Mouse (Mus musculus): ENCODE measurements around the gene Aldh3b3.
"Not testable (repeated sequence)": the region's sequence is repeated elsewhere in the genome, so short reads cannot be mapped to it uniquely, and the experiment has no call there.

Aldh3b3 gene

GRCm38 (mm10) chr19:3974608-3975007 is 16.2 kb downstream of the Aldh3b3 start:
- not testable (repeated sequence) for DNase-seq (ENCODE audit: low read depth, low spot score)

DNA sequence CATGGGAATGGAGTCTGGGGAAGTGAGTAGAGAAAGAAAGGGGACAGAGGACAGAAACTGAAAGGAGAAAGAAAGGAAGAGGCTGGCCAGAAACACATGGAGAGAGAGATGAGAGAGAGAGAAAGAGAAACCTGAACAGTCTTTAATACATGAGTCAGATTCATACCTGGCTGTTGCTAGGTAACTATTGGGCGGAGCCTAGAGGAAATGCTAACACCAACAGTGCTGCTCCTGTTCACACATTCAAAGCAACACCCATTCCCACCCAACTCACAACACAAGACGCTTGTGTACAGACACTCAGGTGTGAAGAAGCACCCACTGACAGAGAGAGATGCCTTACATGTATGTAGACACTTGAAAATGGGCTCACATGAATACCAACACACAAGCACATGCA is 17.4 kb downstream of the Aldh3b3 start:
- no peak for DNase-seq (ENCODE audit: low read depth, low spot score)

DNA sequence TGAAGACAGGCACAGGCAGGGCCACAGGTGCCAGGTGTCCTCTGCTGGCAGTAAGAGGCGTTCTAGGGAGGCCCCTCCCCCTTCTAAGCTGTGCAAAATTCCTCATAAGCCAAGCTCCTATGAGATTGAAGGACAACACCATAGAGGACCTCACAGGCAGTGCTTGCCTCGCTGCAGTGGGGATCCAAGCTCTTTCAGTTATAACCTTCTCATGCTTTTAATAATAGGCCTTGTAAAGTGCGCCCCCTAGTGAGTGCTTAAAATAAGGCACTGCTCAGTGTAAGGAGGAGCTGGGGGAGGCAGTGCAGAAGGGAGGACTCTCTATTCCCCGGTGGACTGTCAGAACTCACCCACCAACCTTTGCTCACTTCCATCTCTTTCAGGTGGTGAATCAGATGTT is 21.9 kb downstream of the Aldh3b3 start:
- peak; percentile 81 for DNase-seq (ENCODE audit: low read depth, low spot score)

- DNase-seq (ENCODE audit: low read depth, low spot score), result no peak
These were observed 22.5 kb downstream of the Aldh3b3 start for GRCm38 (mm10) chr19:3980917-3981316.

DNA sequence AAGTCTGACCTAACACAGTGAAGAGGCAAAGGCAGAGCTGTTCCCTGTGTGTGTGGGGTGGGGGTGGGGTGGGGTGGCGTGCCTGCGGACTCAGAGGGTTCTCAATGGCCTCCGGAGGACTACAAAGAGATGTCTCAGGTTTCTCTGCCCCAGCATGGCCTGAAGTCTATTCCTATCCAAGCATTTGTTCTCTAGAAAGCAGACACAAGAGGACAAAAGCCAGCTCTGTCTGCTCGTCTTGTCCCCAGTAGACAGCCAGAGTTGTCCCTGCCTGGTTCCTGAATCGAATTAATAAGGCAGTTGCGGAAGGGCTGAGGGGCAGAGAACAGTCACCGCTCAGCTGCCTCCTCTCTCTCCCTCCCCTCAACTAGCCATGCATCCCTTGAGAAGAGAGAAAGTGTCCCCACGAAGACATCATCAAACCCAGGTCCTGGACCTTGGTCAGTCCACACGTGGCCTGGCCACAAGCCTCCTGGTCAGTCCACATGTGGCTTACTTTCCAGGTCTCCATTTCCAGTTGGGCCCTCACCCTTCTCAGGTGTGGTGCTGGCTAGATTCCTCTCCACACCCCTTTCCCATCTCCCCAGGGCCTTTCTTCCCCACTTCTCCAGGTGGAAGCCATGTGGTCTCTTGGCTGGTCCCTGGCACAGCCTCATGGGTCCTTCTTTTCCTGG is 25.2 kb downstream of the Aldh3b3 start:
- DNase-seq (ENCODE audit: low read depth, low spot score), result no peak

DNA sequence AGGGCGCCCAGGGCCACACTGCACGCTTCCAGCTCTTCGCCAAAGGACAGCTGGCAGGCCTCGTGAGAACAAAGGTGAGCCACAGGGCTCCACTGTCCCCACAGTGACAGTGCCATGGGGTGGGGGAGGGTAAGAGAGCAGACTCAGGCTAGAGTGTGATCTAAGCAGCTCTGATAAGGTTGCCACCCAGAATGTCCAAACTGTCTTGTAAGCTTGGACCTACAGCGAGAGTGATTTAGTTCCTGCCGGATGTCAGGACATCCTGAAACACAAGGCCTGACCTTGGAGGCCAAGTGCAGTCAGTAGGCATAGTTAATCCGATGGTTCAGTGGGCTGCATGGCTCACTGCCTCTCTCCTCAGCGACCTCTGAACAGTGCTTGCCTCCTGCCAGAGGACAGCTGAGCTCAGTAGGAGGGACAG is 26.8 kb downstream of the Aldh3b3 start:
- no peak for DNase-seq (ENCODE audit: low read depth, low spot score)

DNA sequence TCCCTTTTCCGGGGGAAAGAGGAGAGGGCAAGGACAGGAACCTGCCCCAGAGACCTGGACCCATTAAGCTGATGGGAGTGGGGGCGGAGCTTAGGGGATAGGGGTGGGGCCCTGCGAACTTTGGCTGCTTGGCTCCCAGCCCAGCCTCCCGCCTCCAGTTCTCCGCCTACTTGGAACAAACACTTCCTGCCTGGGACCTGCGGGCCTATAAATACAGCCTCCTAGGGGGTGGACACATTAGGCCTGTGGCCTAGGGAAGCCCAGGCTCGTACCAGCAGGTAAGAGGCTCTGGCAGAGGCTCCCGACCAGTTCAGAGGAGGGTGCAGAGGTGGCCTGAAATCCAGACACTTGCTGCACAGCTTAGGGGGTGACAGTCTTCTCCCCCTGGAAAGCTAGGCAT is 27.9 kb downstream of the Aldh3b3 start, which contains the start of gene Acy3:
Acy3 (plus strand) TSS at position 237 of the 400 bp plus-strand sequence.
- no peak for DNase-seq (ENCODE audit: low read depth, low spot score)

- DNase-seq (ENCODE audit: low read depth, low spot score), result no peak
These were observed 29.6 kb downstream of the Aldh3b3 start for GRCm38 (mm10) chr19:3988066-3988465.

DNA sequence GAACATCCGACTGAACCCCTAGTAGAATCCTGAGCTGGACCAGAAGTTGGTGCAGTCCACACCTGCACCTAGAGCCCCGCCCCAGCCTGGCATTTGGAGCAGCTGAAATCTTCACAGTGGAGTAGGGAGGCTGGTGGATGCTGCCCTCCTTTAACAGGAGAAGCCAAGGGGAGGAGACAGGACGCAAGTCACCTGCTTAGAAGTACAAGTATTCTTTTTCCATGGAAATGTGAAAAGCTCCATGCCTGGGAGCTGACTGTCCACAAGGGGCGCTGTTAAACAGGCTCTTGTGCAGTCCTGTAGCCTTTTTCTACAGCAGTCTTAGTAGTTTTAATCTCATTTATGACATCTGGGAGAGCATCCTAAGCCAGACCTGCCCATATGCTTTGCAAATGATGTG is 30.3 kb downstream of the Aldh3b3 start:
- no peak for DNase-seq (ENCODE audit: low read depth, low spot score)

DNA sequence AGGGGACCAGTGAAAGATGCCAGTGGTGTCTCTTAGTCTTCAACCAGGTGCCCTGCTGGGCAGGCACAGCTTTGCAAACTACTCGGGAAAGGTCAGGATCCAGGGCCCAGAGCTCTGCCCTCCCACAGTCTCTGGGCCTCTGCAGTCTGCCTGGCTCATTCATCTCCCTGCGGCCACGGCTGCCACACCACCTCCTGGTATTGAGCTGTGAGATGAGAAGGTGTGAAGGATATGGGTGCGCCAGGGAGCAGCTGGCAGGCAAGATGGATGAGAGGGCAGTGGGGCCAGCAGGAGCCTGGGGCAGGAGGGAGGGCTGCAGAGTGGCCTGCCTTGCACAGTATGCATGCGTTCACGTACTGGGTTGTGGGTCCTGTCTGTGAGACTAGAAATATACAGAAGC is 32.4 kb downstream of the Aldh3b3 start:
- DNase-seq (ENCODE audit: low read depth, low spot score), result no peak

DNA sequence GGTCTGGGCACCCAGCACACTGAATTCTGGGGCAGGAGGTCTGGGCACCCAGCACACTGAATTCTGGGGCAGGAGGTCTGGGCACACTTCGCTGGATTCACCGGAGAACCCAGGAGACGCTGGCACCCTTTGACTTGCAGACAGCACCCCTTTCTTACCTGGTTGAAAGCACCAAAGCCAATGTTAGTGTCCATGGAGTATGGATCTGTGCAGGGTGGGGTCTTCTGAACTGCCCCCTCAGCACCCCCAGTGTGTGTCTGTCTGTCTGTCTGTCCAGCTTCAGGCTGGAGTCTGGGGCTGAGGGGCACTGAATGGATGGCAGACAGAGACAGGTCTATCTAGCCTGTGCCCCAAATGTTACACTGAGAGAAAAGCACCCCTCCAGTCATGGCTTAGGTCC is 33.1 kb downstream of the Aldh3b3 start:
- DNase-seq (ENCODE audit: low read depth, low spot score), result no peak

DNA sequence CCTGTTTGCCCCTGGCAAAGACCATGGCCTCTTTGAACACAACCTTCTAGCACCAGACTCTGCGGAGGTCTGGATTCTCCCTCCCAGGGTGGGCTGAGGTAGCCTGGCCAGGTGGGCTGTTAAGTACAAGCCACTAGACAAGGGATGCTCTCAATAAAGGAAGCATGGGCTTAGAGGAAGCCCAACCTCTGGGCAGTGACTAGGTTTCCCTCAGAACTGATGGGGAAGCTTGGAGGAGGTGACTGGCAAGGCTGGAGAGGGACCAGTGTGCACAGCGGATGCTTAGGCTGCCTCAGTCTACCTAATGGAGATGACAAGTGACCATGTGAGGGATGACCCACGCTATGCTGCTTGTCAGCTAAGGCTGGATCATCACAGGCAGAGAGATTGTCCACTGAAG is 33.5 kb downstream of the Aldh3b3 start:
- DNase-seq (ENCODE audit: low read depth, low spot score), result no peak

DNA sequence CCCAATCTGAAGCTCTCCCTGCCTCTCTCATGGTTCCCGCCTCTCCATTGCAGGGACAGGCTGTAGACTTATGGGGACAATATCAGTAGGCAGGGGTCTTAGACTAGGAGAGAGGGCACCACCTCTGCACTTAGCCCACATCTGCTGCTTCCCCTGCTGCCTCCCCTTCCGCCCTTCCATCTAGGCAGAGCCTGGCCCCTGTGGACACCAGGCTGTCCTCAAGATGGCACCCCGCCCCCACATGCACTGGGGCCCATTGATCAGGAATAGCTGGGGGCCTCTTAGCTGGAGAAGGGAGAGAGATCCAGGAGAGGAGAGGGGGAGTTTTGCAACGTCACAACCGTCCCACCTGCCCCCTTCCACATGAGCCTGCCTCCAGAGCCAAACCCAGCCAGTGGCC is 34.0 kb downstream of the Aldh3b3 start, which contains the start of gene Tbx10:
Tbx10 (plus strand) TSS at position 337 of the 400 bp plus-strand sequence.
- DNase-seq (ENCODE audit: low read depth, low spot score), result no peak

GRCm38 (mm10) chr19:3994932-3995331 is 36.5 kb downstream of the Aldh3b3 start:
- DNase-seq (ENCODE audit: low read depth, low spot score), result no peak

DNA sequence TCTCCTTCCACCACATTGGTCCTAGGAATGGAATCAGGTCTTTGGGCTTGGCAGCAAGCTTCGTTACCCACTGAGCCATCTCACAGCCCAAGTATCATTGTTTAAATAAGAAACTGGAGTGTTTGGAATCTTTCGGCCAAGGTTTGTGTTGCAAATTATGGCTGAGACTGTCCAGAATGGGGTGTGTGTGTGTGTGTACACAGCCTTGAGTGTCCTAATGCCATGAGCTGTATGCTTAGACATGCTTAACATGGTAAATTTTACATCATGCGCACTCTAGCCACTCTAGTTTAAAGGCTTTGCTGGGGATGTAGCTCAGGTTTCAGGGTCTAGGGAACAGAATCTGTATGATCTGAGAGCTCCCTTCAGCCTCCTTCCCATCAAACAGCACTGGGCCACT is 37.1 kb downstream of the Aldh3b3 start:
- DNase-seq (ENCODE audit: low read depth, low spot score), result no peak

GRCm38 (mm10) chr19:3996106-3996505 is 37.7 kb downstream of the Aldh3b3 start:
- DNase-seq (ENCODE audit: low read depth, low spot score), result no peak

GRCm38 (mm10) chr19:3996747-3997146 is 38.3 kb downstream of the Aldh3b3 start:
- DNase-seq (ENCODE audit: low read depth, low spot score), result no peak

- DNase-seq (ENCODE audit: low read depth, low spot score), result no peak
These were observed 38.8 kb downstream of the Aldh3b3 start for GRCm38 (mm10) chr19:3997231-3997630.

- no peak for DNase-seq (ENCODE audit: low read depth, low spot score)
These were observed 39.9 kb downstream of the Aldh3b3 start for GRCm38 (mm10) chr19:3998335-3998734.

- DNase-seq (ENCODE audit: low read depth, low spot score), result no peak
These were observed 40.8 kb downstream of the Aldh3b3 start for GRCm38 (mm10) chr19:3999121-3999730.

DNA sequence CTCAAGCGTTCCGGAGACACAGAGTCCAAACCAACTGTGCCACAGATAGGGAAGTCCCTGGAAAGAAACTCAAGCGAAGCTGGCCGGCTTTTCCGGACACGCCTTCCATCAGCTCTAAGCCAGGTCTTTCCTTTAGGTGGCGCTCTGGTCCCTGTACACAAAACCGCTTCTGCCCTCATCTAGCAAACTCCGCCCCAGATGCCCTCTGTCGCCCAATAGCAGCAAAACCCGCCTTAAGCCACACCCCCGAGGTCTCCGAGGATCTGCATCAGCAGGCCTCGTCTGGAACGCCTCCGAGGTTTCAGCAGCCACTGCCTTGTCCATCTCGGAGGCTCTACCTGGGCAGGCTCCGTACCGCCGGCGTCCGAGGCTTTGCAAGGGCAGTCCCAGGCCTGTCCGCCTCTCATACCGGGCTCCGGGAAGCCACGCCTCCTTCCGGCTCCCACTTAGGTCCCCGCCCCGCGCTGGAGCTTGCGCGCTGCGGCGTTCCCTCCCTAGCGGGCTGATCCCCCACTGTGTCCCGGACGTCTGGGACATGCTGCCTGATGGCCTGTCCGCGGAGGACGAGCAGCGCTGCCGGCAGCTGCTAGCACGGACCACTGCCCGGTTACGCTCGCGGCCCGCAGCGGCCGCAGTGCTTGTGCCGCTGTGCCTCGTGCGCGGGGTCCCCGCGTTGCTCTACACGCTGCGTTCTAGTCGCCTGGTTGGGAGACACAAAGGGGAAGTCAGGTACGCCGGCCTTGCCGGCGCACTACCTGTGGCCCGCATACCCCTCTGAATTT is 41.9 kb downstream of the Aldh3b3 start, which contains the start of the genes Nudt8 and Gm49405:
Nudt8 (plus strand) TSS at position 462 of the 782 bp plus-strand sequence.
Gm49405 (plus strand) TSS at position 508 of the 782 bp plus-strand sequence.
- peak; percentile 96 for DNase-seq (ENCODE audit: low read depth, low spot score)

DNA sequence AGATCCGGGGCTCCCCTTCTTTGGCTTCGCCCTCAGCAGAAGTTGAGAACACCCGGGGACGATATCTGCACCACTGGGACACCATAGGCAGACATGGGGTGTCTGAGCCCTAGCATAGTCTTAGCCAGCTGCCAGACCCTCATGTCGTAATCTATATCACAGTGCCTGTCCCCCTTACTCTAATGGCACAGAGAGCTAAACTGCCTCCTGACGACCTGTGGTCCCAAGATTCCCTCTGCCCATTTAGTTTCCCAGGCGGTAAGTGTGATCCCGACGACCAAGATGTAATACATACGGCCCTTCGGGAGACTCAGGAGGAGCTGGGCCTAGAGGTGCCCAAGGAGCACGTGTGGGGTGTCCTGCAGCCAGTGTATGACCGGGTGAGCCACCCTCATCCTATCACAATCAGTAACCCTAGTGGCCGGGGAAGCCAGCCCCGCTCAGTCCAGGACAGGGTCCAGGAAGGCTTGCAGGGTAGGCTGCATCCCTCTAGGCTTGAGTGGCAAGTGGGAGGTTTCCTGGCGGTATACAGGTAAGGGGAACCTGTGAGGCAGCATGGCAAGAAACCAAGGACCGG is 42.6 kb downstream of the Aldh3b3 start:
- no peak for DNase-seq (ENCODE audit: low read depth, low spot score)

Measured in embryo, embryonic 11.5 days (tissue).